Mouse (Mus musculus) G1E (cell line): ENCODE results near the gene Jagn1.

Source experiments
- CTCF ChIP-seq: IDR thresholded peaks from 2 replicates; pipeline ENCODE4 v1.5.1; 2012; ENCODE audit warnings: low read depth, low read length, inconsistent platforms, mixed read lengths
- TAL1 ChIP-seq: conservative IDR thresholded peaks from 2 replicates; pipeline ENCODE4 v1.6.1; 2012; ENCODE audit warnings: low read depth, low read length, inconsistent platforms, mixed read lengths

GRCm38 (mm10) chr6:113418441-113419198 is 23.7 kb upstream of the Jagn1 start:
- TF ChIP-seq CTCF = no peak
- no peak for TF ChIP-seq TAL1
